Mouse (Mus musculus) telencephalon, adult 2 months (tissue): ENCODE data around the gene A4galt.
"Not testable (repeated sequence)": the region's sequence is repeated elsewhere in the genome, so short reads cannot be mapped to it uniquely, and the experiment has no call there.

Experiments used
- DNase-seq: peaks from one replicate; pipeline ENCODE4 v3.0.0-alpha.2; 2011; ENCODE audit warnings: low read depth, low spot score

The A4galt gene

DNA sequence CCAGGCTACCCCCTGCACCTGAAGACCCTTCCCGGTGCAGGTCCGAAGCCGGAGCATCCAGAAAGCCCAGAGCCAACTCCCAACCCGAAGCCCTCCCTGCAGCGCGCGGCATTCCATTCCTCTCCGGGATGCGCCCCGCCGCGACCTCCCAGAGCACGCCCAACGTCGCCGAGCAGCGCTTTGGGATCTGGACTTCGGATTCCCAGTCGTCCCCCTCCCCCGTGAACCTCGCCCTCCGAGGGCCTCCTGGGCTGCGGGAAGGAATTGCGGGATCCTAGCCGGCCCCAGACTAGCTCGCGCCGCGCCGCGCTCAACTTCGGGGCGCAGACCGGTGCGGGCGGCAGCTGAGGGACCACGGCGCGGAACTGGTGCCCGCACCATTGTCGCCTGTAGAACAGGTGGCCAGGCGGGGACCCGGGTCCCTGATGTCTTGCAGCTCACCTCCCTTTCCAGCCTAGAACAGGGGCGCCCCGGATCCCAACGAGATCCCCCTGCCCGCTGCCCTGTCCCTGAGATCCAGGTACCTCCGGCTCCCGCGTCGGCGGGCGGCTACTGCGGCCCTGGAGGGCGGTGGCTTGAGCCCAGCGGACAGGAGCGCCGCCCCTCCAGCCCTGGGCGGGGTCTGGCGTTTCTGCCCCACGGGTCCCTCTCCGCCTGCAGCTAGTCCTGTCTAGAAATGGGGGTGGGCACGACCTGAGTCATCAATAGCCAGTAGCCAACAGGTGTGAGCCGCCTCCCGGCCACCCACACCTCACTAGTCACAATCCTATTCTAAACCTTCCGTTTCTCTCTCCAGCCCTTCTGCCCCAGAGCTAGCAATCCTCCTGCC lies at the start of gene A4galt:
TSS of gene A4galt (minus strand) at position 599 of the 829 bp plus-strand sequence.
- DNase-seq, result no peak

DNA sequence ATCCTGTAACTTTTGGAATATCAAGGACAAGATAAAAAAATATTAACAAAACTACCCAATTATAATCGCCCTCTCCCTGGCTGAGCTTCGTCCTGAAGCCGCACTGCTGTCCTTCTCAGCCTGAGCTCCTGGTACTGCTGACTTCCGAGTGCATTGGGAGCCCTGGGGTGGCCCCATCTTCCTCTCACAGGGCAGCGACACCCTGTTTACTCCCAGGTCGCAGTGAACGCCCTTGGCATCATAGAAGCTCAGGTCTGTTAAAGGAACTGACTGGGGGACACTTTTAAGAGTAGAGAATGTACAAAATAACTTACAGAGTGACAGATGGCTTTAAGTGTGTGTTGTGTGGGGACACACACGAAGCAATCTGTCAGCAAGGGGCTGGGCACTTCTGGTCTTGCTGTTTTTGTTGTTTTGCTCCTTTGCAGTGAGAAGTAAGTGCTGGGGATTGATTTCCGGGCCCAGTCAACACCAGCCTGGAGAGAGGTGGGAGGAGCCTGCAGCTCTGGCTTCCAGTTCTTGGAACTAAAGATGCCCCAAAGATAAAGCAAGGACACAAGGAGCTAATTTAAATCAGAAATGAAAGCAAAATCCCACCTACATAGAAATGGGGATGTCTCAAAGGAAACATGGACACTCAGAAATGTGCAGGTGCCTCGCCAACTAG lies 48.5 kb upstream of the A4galt start:
- DNase-seq, result peak; percentile 10

DNA sequence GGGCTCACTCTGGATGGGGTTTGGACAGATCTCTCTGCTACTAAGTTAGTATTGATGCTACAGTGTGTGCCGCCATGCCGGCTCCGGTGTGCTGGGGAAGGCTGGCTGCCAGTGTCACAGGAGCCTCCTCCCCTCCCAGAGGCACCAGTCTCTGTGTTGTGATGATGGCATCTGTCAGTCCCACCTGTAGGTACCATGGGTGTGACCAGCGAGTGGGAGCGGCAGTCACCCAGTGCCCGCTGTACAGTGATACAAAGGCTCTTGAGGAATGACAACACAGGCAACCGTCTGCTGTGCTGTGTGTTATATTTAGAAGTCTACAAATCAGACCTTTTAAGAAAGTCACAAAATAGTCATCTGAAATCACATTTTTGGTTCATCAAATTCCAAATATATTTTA lies 47.9 kb upstream of the A4galt start:
- no peak for DNase-seq

DNA sequence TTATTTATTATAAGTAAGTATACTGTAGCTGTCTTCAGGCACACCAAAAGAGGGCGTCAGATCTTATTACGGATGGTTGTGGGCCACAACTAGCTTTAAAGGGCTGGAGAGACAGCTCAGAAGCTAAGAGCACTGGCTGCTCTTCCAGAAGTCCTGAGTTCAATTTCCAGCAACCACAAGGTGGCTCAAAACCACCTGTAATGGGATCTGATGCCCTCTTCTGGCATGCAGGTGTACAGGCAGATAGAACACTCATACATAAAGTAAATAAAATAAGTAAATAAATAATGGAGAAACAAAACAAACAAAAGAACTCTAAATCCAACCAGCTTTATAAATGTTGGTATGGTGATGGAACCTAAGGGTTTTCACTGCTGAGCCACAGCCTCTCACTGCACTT lies 47.2 kb upstream of the A4galt start:
- no peak for DNase-seq

DNA sequence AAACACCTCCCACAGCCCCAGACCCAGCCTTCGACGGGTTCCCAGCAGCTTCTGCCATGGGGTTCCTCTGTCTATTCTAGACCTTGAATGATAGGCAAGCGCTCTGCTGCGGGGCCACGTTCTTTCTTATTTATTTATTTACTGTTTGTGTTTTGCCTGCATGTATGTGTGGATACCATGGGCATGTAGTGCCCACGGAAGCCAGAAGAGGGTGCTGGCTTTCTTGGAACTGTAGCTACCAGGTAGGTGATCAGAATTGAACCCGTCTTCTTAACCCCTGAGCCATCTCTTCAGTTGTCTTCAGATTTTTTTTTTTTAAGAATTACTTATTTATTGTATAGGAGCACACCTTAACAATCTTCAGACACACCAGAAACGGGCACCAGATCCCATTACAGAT lies 46.7 kb upstream of the A4galt start:
- DNase-seq, result no peak

DNA sequence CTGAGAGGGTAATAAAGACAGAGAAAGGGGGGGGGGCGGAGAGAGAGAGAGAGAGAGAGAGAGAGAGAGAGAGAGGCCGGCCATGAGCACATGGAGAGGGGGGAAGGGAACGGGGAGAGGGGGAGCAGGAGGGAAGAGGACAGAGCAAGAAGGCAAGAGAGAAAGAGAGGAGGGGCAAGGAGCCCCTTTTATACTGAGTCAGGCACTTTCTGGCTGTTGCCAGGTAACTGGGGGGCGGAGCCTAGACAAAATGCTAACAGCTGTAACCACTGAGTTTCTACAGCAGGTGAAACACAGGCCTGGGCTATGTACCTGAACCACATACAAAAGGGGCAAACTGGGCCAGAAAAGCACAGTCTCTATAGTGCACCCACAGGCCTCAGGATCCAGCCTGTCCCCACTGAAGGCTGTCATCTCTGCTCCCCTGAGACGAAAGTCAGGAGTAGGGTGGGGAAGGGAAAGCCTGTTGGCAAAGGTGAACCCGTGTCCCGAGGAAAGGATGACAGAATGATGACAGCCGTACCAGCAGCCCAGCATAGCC lies 45.3 kb upstream of the A4galt start:
- no peak for DNase-seq

DNA sequence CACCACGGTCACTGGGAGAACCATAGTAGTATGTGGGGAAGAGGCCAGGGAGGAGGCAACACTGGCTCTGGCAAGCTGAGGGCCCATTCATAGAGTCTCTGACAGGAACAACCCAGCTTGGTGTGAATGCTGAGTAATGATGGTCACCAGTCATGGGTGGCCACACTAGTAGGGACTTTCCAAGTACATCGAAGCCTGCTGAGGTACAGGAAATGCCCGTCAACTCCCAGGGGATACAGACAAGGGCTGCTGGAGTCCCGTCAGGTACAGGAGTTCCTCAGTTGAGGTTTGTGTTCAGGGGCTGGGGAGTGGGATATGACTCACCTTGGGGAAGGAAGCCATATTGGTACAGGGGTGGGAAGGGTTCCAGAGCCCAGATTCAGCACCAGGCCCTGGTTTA lies 44.5 kb upstream of the A4galt start:
- DNase-seq, result no peak

DNA sequence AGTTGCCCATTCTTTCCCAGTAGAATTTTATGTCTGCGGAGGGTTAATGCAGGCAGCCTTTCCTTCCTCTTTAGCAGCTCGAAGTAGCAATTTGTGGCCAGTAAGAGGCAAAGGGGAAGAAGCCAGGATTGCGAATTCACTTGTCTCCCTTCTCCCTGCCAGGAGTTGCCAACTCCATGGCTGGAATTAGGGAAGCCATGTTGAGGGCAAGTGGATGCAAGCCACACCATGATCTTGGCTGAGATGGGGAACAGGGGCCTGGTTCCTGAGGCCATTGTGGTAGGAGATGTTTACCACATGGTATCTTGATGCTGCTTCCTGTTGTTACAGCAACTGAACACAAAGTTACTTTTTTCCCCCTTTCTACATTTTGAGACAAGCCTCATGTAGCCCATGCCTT lies 43.4 kb upstream of the A4galt start:
- DNase-seq, result no peak

DNA sequence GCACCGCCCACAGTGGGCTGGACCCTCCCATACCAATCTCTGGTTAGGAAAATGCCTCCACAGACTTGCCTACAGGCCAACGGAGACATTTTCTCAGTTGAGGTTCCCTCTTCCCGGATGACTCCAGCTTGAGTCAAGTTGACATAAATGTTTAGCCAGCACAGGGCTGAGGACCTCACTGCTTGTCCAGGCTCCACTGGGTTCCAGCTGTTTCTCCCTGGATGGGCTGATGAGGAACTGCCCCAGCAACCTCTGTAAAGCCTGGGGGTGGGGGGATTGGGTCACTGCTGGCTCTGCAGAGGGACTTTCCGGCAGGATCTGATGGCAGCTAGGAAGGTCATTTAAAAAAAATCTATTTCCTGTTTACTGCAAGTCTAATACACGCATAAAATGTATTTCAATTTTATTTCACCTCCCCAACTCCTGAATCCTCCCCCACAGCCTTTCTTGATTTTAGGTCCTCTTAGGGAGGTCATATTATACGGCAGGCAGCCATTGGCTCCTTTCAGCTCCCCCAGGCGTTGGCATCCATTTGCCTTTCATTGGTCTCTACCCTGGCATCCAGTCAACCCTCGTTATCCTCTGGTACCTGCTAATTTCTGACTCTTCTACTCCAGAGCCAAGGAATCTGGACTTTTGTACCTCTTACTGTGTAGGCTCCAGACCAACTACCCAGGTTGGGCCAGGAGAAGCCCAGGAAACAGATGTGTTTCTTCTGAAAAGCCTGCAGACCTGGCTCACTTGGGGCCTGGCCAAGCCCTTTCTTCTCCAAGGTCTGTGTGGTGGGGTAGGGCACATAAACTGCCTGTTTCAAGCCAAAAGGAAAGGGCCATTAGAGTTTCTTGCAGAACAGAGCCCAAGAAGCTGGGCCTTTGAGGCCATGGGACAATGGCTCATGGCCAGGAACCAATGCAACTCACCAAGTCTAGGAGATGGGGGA lies 42.4 kb upstream of the A4galt start:
- DNase-seq, result no peak

DNA sequence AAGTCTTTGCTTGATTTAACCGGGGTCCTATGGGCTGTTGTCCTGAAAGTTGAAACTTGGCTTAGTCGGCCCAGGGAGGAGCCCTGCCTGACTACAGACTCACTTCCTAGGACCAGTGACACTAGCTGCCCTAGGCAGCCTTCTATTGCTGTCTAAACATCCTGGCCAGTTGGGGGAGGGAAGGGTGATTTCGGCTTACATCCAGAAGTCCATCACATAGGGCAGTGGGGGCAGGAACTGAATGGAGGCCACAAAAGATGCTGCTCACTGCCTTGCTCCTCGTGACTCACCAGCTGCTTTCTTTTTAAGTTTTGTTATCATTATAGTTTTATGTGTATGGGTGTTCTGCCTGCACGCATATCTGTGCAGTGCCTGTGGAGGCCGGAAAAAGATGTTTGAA lies 41.6 kb upstream of the A4galt start:
- DNase-seq, result no peak

DNA sequence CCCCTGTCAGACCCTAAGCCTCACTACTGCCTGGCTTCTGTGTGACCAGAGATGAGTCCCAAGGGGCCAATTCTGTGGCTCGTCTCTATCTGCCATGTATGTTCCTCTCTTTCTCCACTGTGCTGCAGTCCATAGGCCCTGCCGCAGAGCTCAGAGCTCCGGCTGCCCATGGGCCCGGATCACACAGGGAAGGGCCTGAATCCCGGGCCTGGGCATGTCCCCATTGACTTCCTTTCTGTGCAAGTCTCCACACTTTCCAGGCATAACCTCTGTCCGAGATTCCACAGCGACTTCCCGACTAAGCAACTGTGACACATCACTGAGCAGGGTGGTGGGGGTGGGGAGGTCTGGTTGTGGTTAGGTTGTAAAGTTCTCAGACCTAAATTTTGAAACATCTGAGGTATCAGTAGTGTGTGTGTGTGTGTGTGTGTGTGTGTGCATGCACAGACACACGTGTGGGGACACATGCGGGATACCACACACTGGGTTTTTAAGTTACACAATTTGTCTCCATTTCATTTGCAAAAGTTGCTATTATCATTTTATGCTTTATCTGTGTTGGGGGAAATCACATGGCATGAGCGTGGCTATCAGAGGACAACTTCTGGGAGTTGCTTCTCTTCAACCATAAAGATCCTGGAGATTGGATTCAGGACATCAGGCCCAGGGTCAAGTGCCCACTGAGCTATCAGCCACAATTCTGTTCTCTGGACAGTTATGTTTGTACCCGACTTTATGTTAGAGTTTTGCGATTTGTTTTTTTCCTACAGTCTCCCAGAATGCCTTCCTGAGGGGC lies 40.9 kb upstream of the A4galt start:
- DNase-seq, result no peak

DNA sequence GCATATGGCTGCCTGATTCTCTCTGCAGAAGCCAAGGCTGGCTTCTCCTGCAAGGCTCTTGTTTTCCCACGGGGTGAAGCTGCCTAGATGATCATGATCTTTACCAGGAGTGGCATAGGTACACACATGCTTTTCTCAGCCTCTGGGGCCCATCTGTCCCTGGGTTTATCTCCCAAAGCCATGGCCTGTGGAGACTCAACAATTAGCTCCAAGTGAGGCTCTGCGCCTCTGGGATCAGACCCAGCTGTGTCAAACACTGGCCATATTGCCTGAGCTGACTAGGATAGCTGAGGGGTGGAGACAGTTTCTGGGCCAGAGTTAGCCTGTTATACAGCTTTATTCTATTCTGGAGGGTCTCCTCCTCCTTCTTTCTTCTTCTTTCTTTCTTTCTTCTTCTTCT lies 39.3 kb upstream of the A4galt start:
- no peak for DNase-seq

DNA sequence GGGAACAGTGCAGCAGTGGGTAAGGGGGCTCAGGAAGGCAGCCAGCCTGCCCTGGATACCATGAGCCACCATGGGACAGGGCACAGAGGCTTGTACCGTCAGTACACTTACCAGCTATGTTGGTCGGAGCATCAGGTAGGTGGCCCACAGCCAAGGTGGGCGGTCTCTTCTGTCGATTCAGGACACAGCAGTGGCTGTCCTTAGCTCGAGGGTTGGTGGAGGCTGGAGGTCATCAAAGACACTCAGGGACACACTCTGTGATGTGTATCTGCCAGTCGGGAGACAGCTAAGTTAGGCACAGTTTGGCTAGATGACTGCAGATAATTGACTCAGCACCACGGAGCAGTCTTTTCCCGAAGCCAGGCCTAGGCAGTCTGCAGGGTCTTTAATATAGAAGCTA lies 33.3 kb upstream of the A4galt start:
- DNase-seq, result no peak

DNA sequence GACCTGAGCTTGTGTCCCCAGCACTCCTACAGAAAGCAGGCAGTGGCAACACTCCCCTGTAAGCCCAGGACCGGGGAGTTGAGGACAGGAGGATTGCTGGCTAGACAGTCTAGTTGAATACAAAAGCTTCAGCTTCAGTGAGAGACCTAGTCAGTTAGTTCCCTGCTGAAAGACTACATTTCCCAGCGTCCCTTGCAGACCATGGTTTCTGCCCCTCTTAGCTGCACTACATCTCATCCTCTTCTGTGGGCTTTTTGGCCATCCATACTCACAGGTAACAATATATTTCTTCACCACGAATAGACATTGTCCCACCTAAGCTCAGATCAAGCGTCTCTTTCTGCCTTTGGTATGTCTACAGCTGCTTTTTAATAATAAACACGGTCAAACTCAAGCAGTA lies 30.8 kb upstream of the A4galt start:
- DNase-seq, result no peak

DNA sequence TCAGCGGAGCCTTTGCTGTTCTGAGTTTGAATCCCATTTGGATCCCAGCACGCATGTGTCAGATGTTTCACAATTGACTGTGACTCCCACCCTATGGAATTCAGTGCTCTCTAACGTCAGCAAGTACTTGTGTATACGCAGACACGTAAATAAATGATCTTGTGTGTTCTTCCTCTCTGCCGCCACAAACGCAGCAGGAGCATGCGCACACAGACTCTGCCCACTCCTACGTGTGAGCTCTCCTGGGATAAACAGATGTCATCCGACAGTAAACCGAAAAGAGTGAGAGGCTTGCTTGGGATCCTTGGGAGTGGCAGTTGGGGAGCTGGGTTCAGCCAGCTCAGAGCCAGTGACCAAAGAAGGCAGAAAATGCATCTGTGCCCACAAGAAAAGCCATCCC lies 29.7 kb upstream of the A4galt start:
- DNase-seq, result no peak

DNA sequence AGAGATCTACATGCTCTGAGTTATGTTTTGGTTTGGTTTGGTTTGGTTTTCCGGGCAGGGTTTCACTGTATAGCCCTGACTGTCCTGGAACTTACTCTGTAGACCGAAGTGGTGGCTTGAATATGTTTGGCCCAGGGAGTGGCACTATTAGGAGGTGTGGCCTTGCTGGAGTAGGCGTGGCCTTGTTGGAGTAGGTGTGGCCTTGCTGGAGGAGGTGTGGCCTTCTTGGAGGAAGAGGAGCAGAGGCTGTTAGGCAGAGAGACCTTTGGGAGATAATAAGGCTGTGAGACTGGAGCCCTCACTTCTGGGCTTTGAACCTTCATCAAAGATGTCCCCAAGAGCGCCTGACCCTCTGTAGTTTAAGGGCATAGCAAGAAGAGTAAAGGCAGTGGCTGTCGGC lies 27.0 kb upstream of the A4galt start:
- DNase-seq, result no peak

DNA sequence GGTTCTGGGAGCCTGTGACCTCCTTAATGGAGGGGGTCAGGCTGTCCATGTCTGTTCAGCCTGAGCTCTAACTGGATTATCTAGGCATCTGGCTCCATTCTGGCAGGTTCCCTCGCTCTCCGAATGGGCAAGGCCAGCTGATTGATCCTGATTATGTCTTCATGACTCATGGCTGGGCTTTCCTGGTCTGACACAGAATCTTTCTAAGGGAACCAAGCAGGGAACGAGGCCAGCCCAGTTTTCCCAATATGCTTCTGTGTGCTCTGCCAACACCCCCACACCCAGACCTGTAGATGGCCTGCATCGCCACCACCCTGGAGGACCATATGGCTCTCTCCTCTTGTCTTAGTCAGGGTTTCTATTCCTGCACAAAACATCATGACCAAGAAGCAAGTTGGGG lies 25.9 kb upstream of the A4galt start:
- DNase-seq, result peak; percentile 63

DNA sequence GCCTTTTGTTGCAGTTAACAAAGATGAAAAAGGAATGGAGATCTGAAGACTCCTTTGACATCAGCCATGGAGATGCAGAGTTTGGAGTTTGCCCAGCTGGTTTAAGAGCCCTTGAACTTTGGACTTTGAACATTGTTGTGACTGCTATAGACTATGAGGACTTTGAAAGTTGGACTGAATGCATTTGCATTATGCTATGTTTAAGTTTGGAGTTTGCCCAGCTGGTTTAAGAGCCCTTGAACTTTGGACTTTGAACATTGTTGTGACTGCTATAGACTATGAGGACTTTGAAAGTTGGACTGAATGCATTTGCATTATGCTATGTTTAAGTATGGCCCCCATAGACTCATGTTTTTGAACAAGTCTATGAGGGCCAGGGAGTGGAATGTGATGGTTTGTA lies 22.7 kb upstream of the A4galt start:
- DNase-seq, result not testable (repeated sequence)

DNA sequence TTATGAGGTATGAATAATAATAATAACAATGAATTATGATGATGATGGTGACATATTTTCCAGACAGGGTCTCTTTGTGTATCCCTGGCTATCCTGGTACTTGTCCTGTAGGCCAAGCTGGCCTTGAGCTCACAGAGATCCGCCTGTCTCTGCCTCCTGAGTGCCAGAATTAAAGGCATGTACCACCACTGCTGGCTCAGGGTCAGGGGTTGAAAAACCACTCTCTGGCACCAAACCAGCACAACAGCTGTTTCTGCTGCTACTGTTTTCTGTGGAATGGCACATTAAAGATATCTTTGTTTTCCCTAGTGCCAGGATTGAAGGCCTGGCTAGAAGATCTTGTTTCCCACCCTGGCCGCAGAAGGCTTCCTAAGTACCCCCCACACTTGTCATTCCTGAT lies 21.4 kb upstream of the A4galt start:
- DNase-seq, result no peak

DNA sequence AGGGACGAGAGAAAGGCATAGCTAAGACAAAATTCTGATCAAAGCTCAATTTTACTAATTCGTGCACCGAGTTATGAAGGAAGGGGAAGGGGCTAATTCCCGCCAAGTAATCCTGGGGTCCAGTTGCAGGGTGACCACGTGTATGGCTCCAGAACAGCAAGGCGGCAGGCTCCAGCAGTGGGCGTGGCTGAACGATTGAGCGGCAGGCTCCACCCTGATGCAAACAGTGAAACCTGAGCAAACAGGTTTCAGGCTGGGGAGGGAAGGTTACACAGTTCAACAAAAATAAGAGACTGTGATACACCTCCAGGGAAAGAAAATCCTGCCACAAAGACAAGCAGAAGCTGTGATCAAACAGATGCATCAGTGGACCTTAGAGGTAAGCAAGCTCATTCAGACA lies 19.6 kb upstream of the A4galt start:
- not testable (repeated sequence) for DNase-seq

DNA sequence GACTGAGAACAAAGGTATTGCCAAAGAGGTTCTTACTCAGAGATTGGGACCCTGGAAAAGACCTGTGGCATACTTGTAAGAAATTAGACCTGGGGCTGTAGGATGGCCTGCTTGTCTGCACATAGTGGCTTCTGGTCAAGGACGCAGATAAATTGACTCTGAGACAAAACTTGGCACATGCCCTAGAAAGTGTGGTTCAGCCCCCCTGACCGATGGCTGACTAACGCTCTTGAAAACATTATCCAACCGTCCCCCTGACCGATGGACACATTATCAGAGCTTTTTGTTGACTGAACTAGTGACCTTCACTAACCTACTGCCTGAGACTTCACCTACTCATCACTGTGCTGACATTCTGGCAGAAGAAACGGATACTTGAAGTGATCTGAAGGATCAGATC lies 18.4 kb upstream of the A4galt start:
- DNase-seq, result not testable (repeated sequence)
